Mouse (Mus musculus) thymus, adult 2 months (tissue): Measurements from ENCODE around the gene Ccdc42. TPM values are rescaled to one million over a fixed set of nuclear protein-coding genes. Genes with fewer than 3 reads are reported as not detected.

Experiments used
- DNase-seq: peaks from one replicate; pipeline ENCODE4 v3.0.0; 2021
- H3K27ac ChIP-seq: fragments of 200-500 bp; 2 replicates; pipeline ENCODE4 v1.5.1; 2012; ENCODE audit warnings: low read length, control low read depth; ENCODE audit not compliant: control insufficient read depth, insufficient read depth
- H3K27me3 ChIP-seq: fragments of 200-500 bp; 2 replicates; pipeline ENCODE4 v1.6.1; 2012; ENCODE audit warnings: mild to moderate bottlenecking, low read length, moderate library complexity, mixed read lengths; ENCODE audit not compliant: control insufficient read depth, insufficient read depth
- H3K36me3 ChIP-seq: fragments of 200-500 bp; 2 replicates; pipeline ENCODE4 v1.6.1; 2012; ENCODE audit warnings: mild to moderate bottlenecking, low read length, moderate library complexity; ENCODE audit not compliant: control insufficient read depth, insufficient read depth
- H3K4me1 ChIP-seq: fragments of 200-500 bp; replicated peaks from 2 replicates; pipeline ENCODE4 v1.6.1; 2012; ENCODE audit warnings: low read length; ENCODE audit not compliant: control insufficient read depth, insufficient read depth
- H3K4me3 ChIP-seq: fragments of 200-500 bp; 2 replicates; pipeline ENCODE4 v1.5.1; 2012; ENCODE audit warnings: mild to moderate bottlenecking, low read length, control low read depth, moderate library complexity; ENCODE audit not compliant: control insufficient read depth, insufficient read depth
- CTCF ChIP-seq: fragments of 200-500 bp; IDR thresholded peaks from 2 replicates; pipeline ENCODE4 v1.5.1; 2012; ENCODE audit warnings: mild to moderate bottlenecking, control low read depth, low read length, moderate library complexity, borderline replicate concordance; ENCODE audit not compliant: control insufficient read depth, poor library complexity, insufficient read depth; ENCODE audit errors: extremely low read depth
- POLR2A ChIP-seq: fragments of 200-500 bp; IDR thresholded peaks from 2 replicates; pipeline ENCODE4 v1.6.1; 2012; ENCODE audit warnings: mild to moderate bottlenecking, low read length, control low read depth, moderate library complexity; ENCODE audit not compliant: control insufficient read depth, poor library complexity, insufficient read depth; ENCODE audit errors: extremely low read depth
- WGBS: fragments of 180-500 bp; shearing (Covaris S2); methylation state at CpG from one replicate; pipeline ENCODE4 v1.1.7; 2018; 5-methylcytosine and 5-hydroxymethylcytosine counted together
- polyA plus RNA-seq: library from polyadenylated mRNA; depleted of rRNA; stranded (reverse); fragments of >200 nt; gene quantifications from 2 replicates; pipeline ENCODE4 v1.2.3, GENCODE M21; 2012

The Ccdc42 gene
- polyA plus RNA-seq, 1 experiment, result not detected

DNA sequence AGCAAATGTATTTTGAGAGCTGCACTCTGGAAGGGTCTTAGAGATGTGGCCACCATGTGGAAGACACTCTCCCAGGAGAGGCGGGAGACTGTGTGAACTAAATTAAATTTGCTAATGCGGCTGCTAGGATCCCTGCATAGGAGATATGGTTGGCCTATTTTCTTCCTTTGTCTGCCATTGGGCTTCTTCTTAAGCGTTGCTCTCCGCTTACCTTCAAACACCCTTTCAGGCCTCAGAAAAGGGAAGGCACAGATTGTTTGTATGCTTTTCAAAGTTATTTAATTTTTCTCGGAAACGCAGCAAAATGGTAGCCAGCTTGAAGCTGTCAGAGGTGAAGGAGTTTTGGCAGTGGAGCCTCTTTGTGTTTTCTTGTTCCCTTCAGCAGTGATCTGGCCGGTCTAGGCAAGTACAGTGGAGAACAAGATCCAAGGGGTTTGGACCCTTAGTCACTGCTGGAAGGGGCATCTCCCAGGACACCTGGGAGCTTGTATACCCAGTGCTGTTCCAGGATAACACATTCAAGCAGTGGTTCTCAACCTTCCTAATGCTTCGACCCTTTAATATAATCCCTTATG is 2.8 kb upstream of the Ccdc42 start:
- WGBS, result 86% methylated on average over 8 of the region's 8 CpGs
- Histone ChIP-seq H3K27ac (no peak overlapping the region), H3K4me1 (no peaks in the 10 kb centered on the region), H3K36me3 (no peaks in the 10 kb centered on the region), H3K4me3 (no peak overlapping the region), H3K27me3 (no peaks in the 10 kb centered on the region)
- no peak for DNase-seq
- TF ChIP-seq POLR2A (no peak), CTCF (no peak)

DNA sequence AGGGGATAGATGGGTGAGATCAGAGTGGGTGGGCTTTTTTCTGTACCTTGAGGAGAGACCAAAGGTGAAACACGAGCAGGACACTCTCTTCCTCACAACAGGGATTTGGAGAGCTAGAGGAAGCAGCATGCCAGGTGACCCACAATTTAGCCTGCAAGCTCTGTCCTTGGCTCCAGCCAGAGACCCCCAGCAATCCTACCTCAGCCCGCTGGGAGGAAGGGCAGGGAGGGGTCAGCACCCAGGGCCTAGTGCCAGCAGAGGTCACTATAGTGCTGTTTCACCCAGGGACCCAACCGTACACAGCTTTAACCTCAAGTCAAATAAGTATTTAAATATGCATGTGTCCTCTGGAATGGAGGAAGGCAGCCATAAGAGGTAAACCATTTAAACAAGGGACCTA is 931 bp upstream of the Ccdc42 start:
- Histone ChIP-seq H3K4me1 (no peaks in the 10 kb centered on the region), H3K27me3 (no peaks in the 10 kb centered on the region), H3K27ac (no peak overlapping the region), H3K36me3 (no peaks in the 10 kb centered on the region), H3K4me3 (no peak overlapping the region)
- 10% methylated on average over 3 of the region's 3 CpGs for WGBS
- no peak for TF ChIP-seq POLR2A
- TF ChIP-seq CTCF, result no peak
- peak; percentile 19 for DNase-seq

DNA sequence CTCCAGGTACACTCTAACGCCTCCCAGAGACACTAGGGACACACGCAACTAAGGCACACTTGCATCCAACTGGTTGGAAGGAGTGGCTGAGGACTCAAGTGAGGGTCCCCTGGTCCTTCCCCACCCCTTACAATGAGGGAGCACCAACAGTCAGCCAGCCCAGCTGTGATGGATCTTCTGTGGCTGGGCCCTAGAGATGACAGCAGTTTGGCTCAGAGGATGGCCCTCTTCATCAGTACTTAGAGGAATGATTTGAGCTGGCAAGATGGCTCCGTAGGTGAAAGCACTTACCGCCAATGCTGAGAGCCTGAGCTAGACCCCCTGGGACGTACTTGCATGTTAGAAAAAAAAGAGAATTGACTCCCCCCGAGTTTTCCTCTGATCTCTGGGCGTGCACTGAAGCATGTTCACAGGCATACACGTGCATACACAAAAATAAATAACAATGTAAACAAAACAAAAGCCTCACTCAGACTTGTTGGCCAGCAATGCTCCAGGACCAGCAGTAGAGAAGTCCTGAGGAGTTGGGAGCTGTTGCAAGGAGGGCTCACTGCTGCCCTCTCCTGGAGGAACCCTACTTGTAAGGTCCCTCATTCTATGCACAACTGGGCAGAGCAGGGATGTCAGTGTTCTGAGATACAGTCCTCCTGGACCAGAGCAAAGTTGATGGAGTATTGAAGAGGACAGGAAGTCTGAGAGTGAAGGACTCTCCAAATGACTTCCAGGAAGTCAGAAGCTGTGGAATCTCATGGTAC is 2.4 kb downstream of the Ccdc42 start:
- Histone ChIP-seq H3K4me3 (no peak overlapping the region), H3K27ac (no peak overlapping the region), H3K27me3 (no peaks in the 10 kb centered on the region), H3K4me1 (no peaks in the 10 kb centered on the region), H3K36me3 (no peaks in the 10 kb centered on the region)
- TF ChIP-seq POLR2A (no peak), CTCF (peak; percentile 61; the same call in 1 of the 2 replicates)
- DNase-seq, result peak; percentile 70
- 74% methylated on average over 8 of the region's 8 CpGs for WGBS

DNA sequence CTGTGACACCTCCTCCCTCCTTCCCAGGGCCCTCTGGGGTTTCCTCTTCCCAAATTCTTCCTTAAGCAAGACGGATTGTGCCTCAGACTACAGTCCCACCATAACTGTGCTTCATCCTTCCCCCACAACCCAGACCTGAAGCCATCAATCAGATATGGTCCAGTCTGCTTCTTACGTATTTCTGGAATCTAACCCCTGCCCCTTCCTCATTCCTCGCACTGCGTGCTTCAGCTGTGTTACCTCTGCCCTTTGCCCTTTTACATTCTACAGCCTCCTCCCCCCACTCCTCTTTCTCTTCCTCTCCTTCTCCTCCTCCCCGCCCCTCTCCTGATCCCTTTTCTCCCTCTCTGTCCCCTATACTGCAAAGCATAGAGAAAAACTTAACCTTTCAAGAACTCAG is 4.9 kb downstream of the Ccdc42 start:
- no peak for DNase-seq
- Histone ChIP-seq H3K27me3 (no peaks in the 10 kb centered on the region), H3K4me3 (no peak overlapping the region), H3K36me3 (no peaks in the 10 kb centered on the region), H3K27ac (no peak overlapping the region), H3K4me1 (no peaks in the 10 kb centered on the region)
- 78% methylated on average over 5 of the region's 5 CpGs for WGBS
- TF ChIP-seq CTCF (no peak), POLR2A (no peak)

DNA sequence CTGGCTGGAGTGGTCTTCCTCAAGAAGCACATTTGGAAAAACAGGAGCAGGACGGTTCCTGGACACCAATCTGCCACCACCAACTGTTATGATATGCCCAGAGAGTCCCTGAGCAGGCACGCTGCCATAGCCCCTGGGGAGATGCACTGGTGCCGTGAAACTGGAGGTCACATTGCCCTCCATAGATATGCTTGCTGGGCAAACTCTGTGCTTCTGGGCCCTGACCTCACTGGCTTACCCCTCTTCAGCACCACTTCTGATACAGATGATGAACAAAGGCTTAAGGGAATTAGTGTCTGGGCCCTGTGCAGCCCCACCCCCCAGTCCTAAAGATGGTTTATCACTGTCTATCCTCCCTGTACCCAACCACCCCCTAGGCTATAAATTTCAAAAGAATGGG is 6.4 kb downstream of the Ccdc42 start:
- H3K36me3 ChIP-seq, result no peaks in the 10 kb centered on the region
- H3K27ac ChIP-seq, result no peak overlapping the region
- H3K4me3 ChIP-seq, result no peak overlapping the region
- no peak for DNase-seq
- no peaks in the 10 kb centered on the region for H3K27me3 ChIP-seq
- no peaks in the 10 kb centered on the region for H3K4me1 ChIP-seq
- TF ChIP-seq POLR2A, result no peak
- TF ChIP-seq CTCF, result no peak
- WGBS, result 88% methylated on average over 3 of the region's 3 CpGs

DNA sequence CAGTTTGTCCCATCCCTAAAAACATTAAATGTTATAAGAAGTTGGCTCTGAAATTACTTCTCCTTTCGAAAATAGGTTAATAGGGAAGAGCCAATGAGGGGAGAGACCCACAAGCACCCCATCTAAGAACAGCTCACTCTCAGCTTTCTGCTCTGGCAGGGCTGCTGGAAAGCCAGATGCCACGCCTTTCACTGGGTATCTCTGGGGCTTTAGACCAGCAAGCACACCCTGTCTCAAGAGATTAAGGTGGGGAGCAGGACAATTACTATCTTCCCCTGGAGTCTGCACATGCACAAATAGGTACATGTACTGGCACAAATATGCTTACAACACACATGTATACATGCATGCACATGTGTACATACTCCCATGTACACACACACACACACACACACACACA is 11.1 kb downstream of the Ccdc42 start:
- WGBS, result 78% methylated on average over 2 of the region's 2 CpGs
- TF ChIP-seq POLR2A (no peak), CTCF (no peak)
- Histone ChIP-seq H3K27me3 (no peaks in the 10 kb centered on the region), H3K27ac (no peak overlapping the region), H3K4me3 (no peak overlapping the region), H3K4me1 (peaks cover 14% of the 10 kb centered on the region), H3K36me3 (no peaks in the 10 kb centered on the region)
- DNase-seq, result no peak

DNA sequence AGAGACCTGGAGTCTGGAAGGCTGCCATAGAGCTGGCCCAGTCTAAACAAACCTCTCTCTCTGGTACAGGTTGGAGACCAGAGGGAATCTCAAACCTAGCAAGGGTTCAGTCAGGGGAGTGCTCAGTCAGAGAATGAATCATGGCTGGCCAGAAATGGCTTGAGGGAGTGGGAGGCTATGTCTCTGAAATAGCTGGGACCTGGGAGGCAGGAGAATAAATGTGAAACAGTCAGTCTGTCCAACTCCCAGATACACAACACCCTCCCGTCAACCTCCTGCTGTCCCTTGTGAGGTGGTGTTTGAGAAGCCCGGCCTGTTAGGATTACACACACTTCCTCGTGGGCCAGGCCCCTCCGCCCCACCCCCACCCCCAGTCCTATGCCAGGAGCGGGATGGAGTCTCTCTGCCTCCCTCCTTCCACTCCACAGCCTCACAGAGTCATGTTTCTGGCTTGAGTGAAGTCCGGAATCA is 13.8 kb downstream of the Ccdc42 start:
- no peak overlapping the region for H3K27ac ChIP-seq
- DNase-seq, result no peak
- H3K4me3 ChIP-seq, result no peak overlapping the region
- H3K4me1 ChIP-seq, result peaks cover 14% of the 10 kb centered on the region
- H3K36me3 ChIP-seq, result no peaks in the 10 kb centered on the region
- H3K27me3 ChIP-seq, result no peaks in the 10 kb centered on the region
- WGBS, result 86% methylated on average over 6 of the region's 6 CpGs
- TF ChIP-seq POLR2A (no peak), CTCF (no peak)
